Mouse (Mus musculus): ENCODE measurements around the gene Slc29a1. TPM values are rescaled to one million over a fixed set of nuclear protein-coding genes. Genes with fewer than 3 reads are reported as not detected.

Slc29a1 gene
- polyA plus RNA-seq, 1 experiment from 2014 or later, result 38.2 TPM

DNA sequence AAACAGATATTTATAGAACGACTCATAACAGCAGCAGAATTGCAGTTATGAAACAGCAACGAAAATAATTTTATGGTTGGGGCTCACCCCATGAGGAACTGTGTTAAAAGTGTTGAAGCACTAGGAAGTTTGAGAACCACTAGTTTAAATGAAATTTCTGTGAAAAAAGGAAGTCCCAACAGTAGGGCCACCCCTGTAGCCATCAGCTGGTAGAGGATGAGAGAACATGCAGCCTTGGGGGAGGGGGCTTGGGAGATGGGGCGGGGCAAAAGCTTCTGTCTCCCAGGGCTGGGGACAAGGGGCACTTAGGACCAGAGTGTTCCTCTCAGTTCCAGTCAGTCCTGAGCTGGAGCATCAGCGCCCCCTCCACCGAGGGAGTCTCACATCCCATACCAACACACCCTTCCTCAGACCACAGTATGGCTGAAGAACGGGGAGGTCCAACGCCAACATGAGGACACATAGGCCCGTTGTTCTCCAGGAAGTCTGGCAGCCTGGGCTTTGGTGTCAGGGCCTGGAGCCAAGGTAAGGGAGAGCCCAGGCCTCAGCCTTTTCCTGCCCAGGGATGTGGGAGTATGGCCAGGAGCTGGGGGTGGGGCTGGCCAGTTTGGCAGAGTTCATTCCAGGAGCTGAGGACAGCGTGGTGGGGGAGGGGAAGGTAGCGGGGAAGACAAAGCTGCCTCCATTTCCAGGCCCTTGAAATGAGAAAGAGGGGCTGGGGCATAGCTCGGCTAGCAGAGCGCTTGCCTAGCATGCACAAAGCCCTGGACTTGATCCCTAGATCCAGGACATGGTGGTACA lies 15.1 kb downstream of the Slc29a1 start:
- H3K4me3 ChIP-seq, result no peak overlapping the region
- peak; percentile 58 for ATAC-seq (ENCODE audit: low FRiP score)
- peaks cover 25% of the 10 kb centered on the region for H3K4me1 ChIP-seq (replicated peaks)
- 0 out of 2 replicates have a peak, but pooled peaks cover 4% of the 10 kb centered on the region for H3K36me3 ChIP-seq
- no peak overlapping the region for H3K4me2 ChIP-seq
- 39% methylated on average over 12 of the region's 12 CpGs for WGBS
- no peaks in the 10 kb centered on the region for H3K9me3 ChIP-seq
- H3K27ac ChIP-seq, result peak overlapping the region; percentile 69
- H3K27me3 ChIP-seq, result no peaks in the 10 kb centered on the region
- 0 out of 2 replicates have a peak overlapping the region, but pooled peaks have one; percentile 29 for H3K9ac ChIP-seq

GRCm38 (mm10) chr17:45582715-45583355 lies 16.6 kb downstream of the Slc29a1 start:
- no peak overlapping the region for H3K4me2 ChIP-seq
- peaks cover 25% of the 10 kb centered on the region for H3K4me1 ChIP-seq (replicated peaks)
- no peak overlapping the region for H3K4me3 ChIP-seq
- H3K27ac ChIP-seq, result no peak overlapping the region
- ATAC-seq (ENCODE audit: low FRiP score), result no peak
- 69% methylated on average over 6 of the region's 6 CpGs for WGBS
- no peak overlapping the region for H3K9ac ChIP-seq
- H3K27me3 ChIP-seq, result no peaks in the 10 kb centered on the region
- no peaks in the 10 kb centered on the region for H3K9me3 ChIP-seq
- 0 out of 2 replicates have a peak, but pooled peaks cover 4% of the 10 kb centered on the region for H3K36me3 ChIP-seq

DNA sequence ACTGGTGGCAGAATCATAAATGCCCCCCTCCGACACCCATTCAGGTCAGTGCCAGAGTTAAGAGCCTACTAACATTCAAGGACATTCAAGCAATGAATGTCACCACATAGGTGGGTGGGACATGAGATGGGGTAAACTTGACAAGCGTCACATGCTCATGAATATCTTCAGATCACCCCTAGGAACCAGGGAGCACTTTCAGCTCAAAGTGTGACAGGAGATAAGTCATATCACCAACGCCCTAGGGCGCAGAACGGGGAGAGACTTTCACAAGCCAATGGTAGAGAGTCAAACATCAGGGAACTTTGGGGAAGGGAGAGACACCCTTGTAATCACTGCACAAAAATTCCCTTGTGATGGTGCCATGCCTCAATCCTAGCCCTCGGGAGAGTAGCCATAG lies 17.2 kb downstream of the Slc29a1 start:
- Histone ChIP-seq H3K27me3 (no peaks in the 10 kb centered on the region), H3K27ac (no peak overlapping the region), H3K9ac (no peak overlapping the region), H3K4me3 (no peak overlapping the region), H3K4me1 (replicated peaks) (peaks cover 25% of the 10 kb centered on the region), H3K9me3 (no peaks in the 10 kb centered on the region), H3K4me2 (no peak overlapping the region), H3K36me3 (0 out of 2 replicates have a peak, but pooled peaks cover 4% of the 10 kb centered on the region)
- 95% methylated on average over 6 of the region's 6 CpGs for WGBS
- no peak for ATAC-seq (ENCODE audit: low FRiP score)

DNA sequence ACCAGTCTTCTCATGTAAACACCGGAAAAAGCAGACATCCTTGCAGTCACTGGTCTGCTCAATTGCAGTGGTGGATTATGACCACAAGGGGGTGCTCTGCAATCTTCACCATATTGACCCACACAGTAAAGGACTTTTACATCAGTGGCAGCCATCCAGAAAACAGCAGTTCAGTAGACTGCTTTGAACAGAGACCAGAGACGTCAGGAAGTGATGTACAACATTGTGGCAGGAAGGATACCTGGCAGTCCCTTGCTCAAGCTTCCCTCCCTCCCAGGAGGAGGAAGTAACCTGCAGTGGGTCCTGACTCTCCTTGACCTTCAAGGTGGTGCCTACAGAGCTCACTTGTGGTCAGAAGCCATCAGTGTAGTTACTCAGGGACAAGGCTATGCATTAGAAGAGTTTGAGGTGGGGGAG lies 17.8 kb downstream of the Slc29a1 start:
- H3K36me3 ChIP-seq, result no peaks in the 10 kb centered on the region
- no peak overlapping the region for H3K4me3 ChIP-seq
- no peak overlapping the region for H3K4me2 ChIP-seq
- no peaks in the 10 kb centered on the region for H3K27me3 ChIP-seq
- WGBS, result 18% methylated on average over 2 of the region's 2 CpGs
- peaks cover 25% of the 10 kb centered on the region for H3K4me1 ChIP-seq (replicated peaks)
- no peak overlapping the region for H3K27ac ChIP-seq
- no peaks in the 10 kb centered on the region for H3K9me3 ChIP-seq
- ATAC-seq (ENCODE audit: low FRiP score), result no peak
- H3K9ac ChIP-seq, result no peak overlapping the region

DNA sequence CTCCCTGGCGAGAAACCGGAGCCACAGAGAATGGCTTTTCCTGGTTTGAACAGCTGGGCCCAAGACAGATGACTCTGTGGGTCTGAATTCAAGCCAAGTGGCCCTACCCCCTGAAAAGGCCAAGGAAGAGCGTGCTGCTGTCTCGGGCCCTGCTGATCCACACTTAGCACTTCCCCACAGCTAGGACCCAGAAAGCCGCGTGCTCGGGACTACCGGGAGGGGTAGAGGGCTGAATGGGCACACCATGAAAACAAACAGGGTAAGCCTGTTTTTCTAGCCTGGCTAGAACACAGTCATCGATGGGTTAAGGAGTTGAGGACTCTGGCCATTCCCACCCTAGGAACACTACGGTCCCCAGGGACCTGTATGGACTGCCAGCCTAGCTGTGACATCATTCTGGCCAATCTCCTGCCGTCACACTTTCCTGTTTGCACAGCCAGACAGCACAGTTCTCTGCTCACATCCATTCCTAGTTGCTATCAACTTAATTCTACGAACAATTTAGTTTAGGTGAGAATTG lies 18.4 kb downstream of the Slc29a1 start:
- Histone ChIP-seq H3K4me3 (no peak overlapping the region), H3K27me3 (no peaks in the 10 kb centered on the region), H3K27ac (peak overlapping the region; percentile 52), H3K4me1 (replicated peaks) (peaks cover 25% of the 10 kb centered on the region), H3K9me3 (no peaks in the 10 kb centered on the region), H3K36me3 (no peaks in the 10 kb centered on the region), H3K4me2 (0 out of 2 replicates have a peak overlapping the region, but pooled peaks have one; percentile 8), H3K9ac (no peak overlapping the region)
- ATAC-seq (ENCODE audit: low FRiP score), result no peak
- WGBS, result 46% methylated on average over 12 of the region's 12 CpGs

GRCm38 (mm10) chr17:45579554-45579953 lies 19.9 kb downstream of the Slc29a1 start:
- H3K36me3 ChIP-seq, result no peaks in the 10 kb centered on the region
- 85% methylated on average over 4 of the region's 4 CpGs for WGBS

DNA sequence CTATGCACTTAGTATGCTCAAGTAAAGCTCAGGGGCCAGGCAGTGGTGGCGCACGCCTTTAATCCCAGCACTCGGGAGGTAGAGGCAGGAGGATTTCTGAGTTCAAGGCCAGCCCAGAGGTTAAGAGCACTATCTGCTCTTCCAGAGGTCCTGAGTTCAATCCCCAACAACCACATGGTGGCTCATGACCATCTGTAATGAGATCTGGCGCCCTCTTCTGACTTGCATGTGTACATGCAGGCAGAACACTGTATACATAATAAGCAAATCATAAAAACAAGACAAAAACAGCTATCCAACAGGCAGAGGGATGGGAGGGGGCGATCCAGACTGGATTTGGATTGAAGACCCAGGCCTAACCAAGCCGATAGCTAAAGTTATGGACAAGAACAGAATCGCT lies 20.6 kb downstream of the Slc29a1 start:
- Histone ChIP-seq H3K9ac (no peak overlapping the region), H3K9me3 (no peaks in the 10 kb centered on the region), H3K27ac (no peak overlapping the region), H3K27me3 (no peaks in the 10 kb centered on the region), H3K4me1 (replicated peaks) (peaks cover 24% of the 10 kb centered on the region), H3K4me3 (no peak overlapping the region), H3K36me3 (no peaks in the 10 kb centered on the region), H3K4me2 (no peak overlapping the region)
- ATAC-seq (ENCODE audit: low FRiP score), result no peak
- WGBS, result 74% methylated on average over 7 of the region's 7 CpGs

More at GRCm38 (mm10) chr17:45579554-45579953, 19.9 kb downstream of the Slc29a1 start:
- Histone ChIP-seq H3K27me3 (no peaks in the 10 kb centered on the region), H3K4me1 (replicated peaks) (peaks cover 23% of the 10 kb centered on the region), H3K9ac (no peak overlapping the region), H3K9me3 (no peaks in the 10 kb centered on the region), H3K27ac (no peak overlapping the region), H3K4me2 (no peak overlapping the region), H3K4me3 (no peak overlapping the region)
- no peak for ATAC-seq (ENCODE audit: low FRiP score)

DNA sequence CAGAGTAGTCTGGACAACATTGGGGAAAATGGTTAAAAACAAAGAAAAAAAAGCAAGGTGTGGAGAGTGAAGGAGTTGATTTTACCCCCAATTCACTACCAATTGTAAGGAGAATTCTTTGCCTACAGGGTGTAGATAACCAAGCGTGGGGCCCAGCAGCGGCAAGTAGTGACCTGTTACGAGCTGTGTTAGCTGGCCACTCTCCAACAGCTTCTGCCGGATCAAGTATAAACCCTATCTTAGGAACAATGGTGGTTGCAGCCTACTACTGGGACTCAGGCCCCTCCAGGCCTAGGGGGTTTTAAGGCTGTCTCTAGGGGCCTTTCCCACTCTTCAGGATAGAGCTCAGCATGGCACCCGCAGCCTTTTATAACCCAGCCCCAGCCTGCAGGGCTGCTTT lies 21.2 kb downstream of the Slc29a1 start:
- WGBS, result 66% methylated on average over 5 of the region's 5 CpGs
- Histone ChIP-seq H3K9me3 (no peaks in the 10 kb centered on the region), H3K36me3 (no peaks in the 10 kb centered on the region), H3K9ac (no peak overlapping the region), H3K4me1 (replicated peaks) (peaks cover 24% of the 10 kb centered on the region), H3K4me2 (no peak overlapping the region), H3K27me3 (no peaks in the 10 kb centered on the region), H3K27ac (no peak overlapping the region), H3K4me3 (no peak overlapping the region)
- no peak for ATAC-seq (ENCODE audit: low FRiP score)

DNA sequence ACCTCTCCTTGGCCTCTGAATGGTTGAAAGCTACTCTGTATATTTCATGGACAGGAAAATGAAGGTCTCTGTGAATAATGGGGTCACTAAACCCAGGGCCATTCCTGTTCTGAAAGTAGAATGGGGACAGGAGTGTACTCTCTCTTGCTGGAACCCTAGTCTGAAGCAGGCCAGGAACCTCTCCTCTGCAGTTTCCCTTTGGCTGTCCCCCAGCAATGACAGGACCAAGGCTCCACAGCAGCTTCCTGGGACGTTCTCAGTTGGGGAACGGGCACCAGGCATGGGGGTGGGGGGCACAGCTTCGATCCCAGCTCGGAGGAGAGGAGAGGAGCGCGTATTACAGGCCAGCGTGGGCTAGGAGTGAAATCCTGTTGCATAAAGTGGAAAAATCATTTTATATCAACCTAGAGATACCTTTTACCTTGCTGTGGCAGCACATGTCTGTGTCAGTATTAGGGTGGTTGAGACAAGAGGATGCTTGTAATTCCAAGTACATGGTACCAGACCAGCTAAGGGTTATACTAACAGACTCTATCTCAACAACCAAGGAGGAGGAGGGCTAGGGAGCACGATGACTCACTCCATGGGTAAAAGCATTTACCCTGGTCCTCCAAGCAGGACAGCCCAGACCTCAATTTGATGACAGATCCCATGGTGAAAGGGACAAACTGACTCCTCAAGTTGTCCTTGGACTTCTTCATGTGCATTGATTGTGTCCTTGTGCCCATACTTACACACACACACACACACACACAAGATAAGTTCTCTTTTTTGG lies 24.1 kb downstream of the Slc29a1 start:
- Histone ChIP-seq H3K4me2 (peak overlapping the region; percentile 79; the same call in 1 of the 2 replicates), H3K9me3 (no peaks in the 10 kb centered on the region), H3K27ac (peak overlapping the region; percentile 99), H3K27me3 (no peaks in the 10 kb centered on the region), H3K4me3 (peak overlapping the region; percentile 99; the same call in 1 of the 2 replicates), H3K4me1 (replicated peaks) (peaks cover 35% of the 10 kb centered on the region), H3K9ac (peak overlapping the region; percentile 100), H3K36me3 (peaks cover 14% of the 10 kb centered on the region)
- WGBS, result 94% methylated on average over 8 of the region's 8 CpGs
- ATAC-seq (ENCODE audit: low FRiP score), result no peak

- ATAC-seq (ENCODE audit: low FRiP score), result peak; percentile 61
- peak overlapping the region; percentile 100 for H3K9ac ChIP-seq
- WGBS, result 2% methylated on average over 17 of the region's 17 CpGs
- peaks cover 25% of the 10 kb centered on the region for H3K36me3 ChIP-seq
- H3K27ac ChIP-seq, result peak overlapping the region; percentile 99
- peak overlapping the region; percentile 99 for H3K4me3 ChIP-seq
- H3K9me3 ChIP-seq, result no peaks in the 10 kb centered on the region
- peaks cover 46% of the 10 kb centered on the region for H3K4me1 ChIP-seq (replicated peaks)
- peak overlapping the region; percentile 79 for H3K4me2 ChIP-seq
- H3K27me3 ChIP-seq, result no peaks in the 10 kb centered on the region
Observed at GRCm38 (mm10) chr17:45574129-45574761, 25.2 kb downstream of the Slc29a1 start.

GRCm38 (mm10) chr17:45573780-45574123 lies 25.7 kb downstream of the Slc29a1 start:
- H3K9ac ChIP-seq, result peak overlapping the region; percentile 100
- no peaks in the 10 kb centered on the region for H3K27me3 ChIP-seq
- peaks cover 29% of the 10 kb centered on the region for H3K36me3 ChIP-seq
- 0% methylated on average over 17 of the region's 18 CpGs for WGBS
- peaks cover 50% of the 10 kb centered on the region for H3K4me1 ChIP-seq (replicated peaks)
- H3K9me3 ChIP-seq, result no peaks in the 10 kb centered on the region
- peak overlapping the region; percentile 79 for H3K4me2 ChIP-seq
- H3K4me3 ChIP-seq, result peak overlapping the region; percentile 99
- peak; percentile 67 for ATAC-seq (ENCODE audit: low FRiP score)
- peak overlapping the region; percentile 99 for H3K27ac ChIP-seq
